Mouse (Mus musculus) cerebellum, adult 2 months (tissue): ENCODE measurements around the gene Crls1. TPM values are rescaled to one million over a fixed set of nuclear protein-coding genes. Genes with fewer than 3 reads are reported as not detected.

Experiments
- DNase-seq, 2 experiments: peaks; one replicate each; pipeline ENCODE4 v3.0.0; 2021
- H3K27ac ChIP-seq: fragments of 200-500 bp; 2 replicates; pipeline ENCODE4 v1.5.1; 2012; ENCODE audit warnings: low read length, control low read depth, inconsistent platforms; ENCODE audit not compliant: insufficient read depth
- H3K27me3 ChIP-seq: fragments of 200-500 bp; 2 replicates; pipeline ENCODE4 v1.6.1; 2012; ENCODE audit warnings: inconsistent platforms, mild to moderate bottlenecking, low read length, moderate library complexity; ENCODE audit not compliant: control insufficient read depth, insufficient read depth
- H3K4me1 ChIP-seq: fragments of 200-500 bp; 2 replicates; pipeline ENCODE4 v1.6.1; 2011; ENCODE audit warnings: low read length; ENCODE audit not compliant: control insufficient read depth, insufficient read depth
- H3K4me3 ChIP-seq: fragments of 200-500 bp; replicated peaks from 2 replicates; pipeline ENCODE3; 2011; ENCODE audit warnings: mild to moderate bottlenecking, low read depth, low read length, control low read depth; ENCODE audit not compliant: insufficient read depth
- CTCF ChIP-seq: fragments of 200-500 bp; IDR thresholded peaks from 2 replicates; pipeline ENCODE4 v1.5.1; 2011; ENCODE audit warnings: low read depth, mild to moderate bottlenecking, control low read depth, low read length, moderate library complexity, borderline replicate concordance; ENCODE audit not compliant: insufficient read depth
- POLR2A ChIP-seq: fragments of 200-500 bp; IDR thresholded peaks from 2 replicates; pipeline ENCODE4 v1.6.1; 2011; ENCODE audit warnings: low read length, control low read depth, borderline replicate concordance; ENCODE audit not compliant: insufficient read depth
- WGBS: fragments of 180-500 bp; shearing (Covaris S2); methylation state at CpG from one replicate; pipeline ENCODE4 v1.1.7; 2018; 5-methylcytosine and 5-hydroxymethylcytosine counted together
- polyA plus RNA-seq: library from polyadenylated mRNA; depleted of rRNA; stranded (reverse); fragments of >200 nt; gene quantifications from 2 replicates; pipeline ENCODE4 v1.2.3, GENCODE M21; 2012; rRNA removed

Gene Crls1
- 24.4 and 26.0 TPM in 2 replicates for polyA plus RNA-seq

- WGBS: under 1% methylated on average over 94 of the region's 96 CpGs
Measured at GRCm38 (mm10) chr2:132846407-132847358, at the start of gene Crls1. TSS of gene Crls1 (plus strand) at chr2:132846666.

GRCm38 (mm10) chr2:132802976-132803375 lies 43.5 kb upstream of the Crls1 start:
- Histone ChIP-seq H3K27ac (no peak overlapping the region), H3K4me1 (no peaks in the 10 kb centered on the region), H3K4me3 (no peak overlapping the region), H3K27me3 (no peaks in the 10 kb centered on the region)
- DNase-seq: no peak
- TF ChIP-seq CTCF: no peak
- TF ChIP-seq POLR2A: no peak
- 89% methylated on average over 2 of the region's 2 CpGs for WGBS

More at GRCm38 (mm10) chr2:132846407-132847358, at the start of gene Crls1:
- peak within 1 kb of the TSS; percentile 77 for H3K4me3 ChIP-seq
- H3K4me1 ChIP-seq: 0 out of 2 replicates have a peak, but pooled peaks cover 3% of the 10 kb centered on the region
- no peak within 1 kb of the TSS for H3K27ac ChIP-seq
- peak; percentile 97 to 100 for DNase-seq
- H3K27me3 ChIP-seq: no peaks in the 10 kb centered on the region
- TF ChIP-seq CTCF (peak; percentile 91), POLR2A (peak; percentile 66; the same call in 1 of the 2 replicates)

GRCm38 (mm10) chr2:132815608-132816314 lies 30.7 kb upstream of the Crls1 start, which contains the start of the genes Trmt6 and Mcm8:
TSS of gene Trmt6 (minus strand) at chr2:132816055.
TSS of gene Mcm8 (plus strand) at chr2:132816141.
- Histone ChIP-seq H3K4me3 (peak within 1 kb of the TSS; percentile 75), H3K27me3 (no peaks in the 10 kb centered on the region), H3K27ac (no peak within 1 kb of the TSS), H3K4me1 (peaks cover 6% of the 10 kb centered on the region; the same call in 1 of the 2 replicates)
- WGBS: under 1% methylated on average over 59 of the region's 59 CpGs
- TF ChIP-seq POLR2A (peak; percentile 58; the same call in 1 of the 2 replicates), CTCF (peak; percentile 32; the same call in 1 of the 2 replicates)
- DNase-seq: peak; percentile 90 to 94

GRCm38 (mm10) chr2:132841071-132841470 lies 5.4 kb upstream of the Crls1 start:
- 39% methylated on average over 4 of the region's 4 CpGs for WGBS
- H3K4me3 ChIP-seq: no peak overlapping the region
- H3K27me3 ChIP-seq: no peaks in the 10 kb centered on the region
- TF ChIP-seq POLR2A: no peak
- TF ChIP-seq CTCF: no peak
- 0 out of 2 replicates have a peak, but pooled peaks cover under 1% of the 10 kb centered on the region for H3K4me1 ChIP-seq
- no peak overlapping the region for H3K27ac ChIP-seq
- peak in 1 of 2 experiments; percentile 64 for DNase-seq

GRCm38 (mm10) chr2:132847581-132847980 lies 1.1 kb downstream of the Crls1 start:
- Histone ChIP-seq H3K4me3 (peak overlapping the region; percentile 77), H3K27me3 (no peaks in the 10 kb centered on the region), H3K4me1 (0 out of 2 replicates have a peak, but pooled peaks cover 5% of the 10 kb centered on the region), H3K27ac (no peak overlapping the region)
- DNase-seq: peak; percentile 11 to 15
- TF ChIP-seq POLR2A (no peak), CTCF (no peak)
- 26% methylated on average over 7 of the region's 7 CpGs for WGBS

- Histone ChIP-seq H3K4me1 (0 out of 2 replicates have a peak, but pooled peaks cover 5% of the 10 kb centered on the region), H3K4me3 (no peak overlapping the region), H3K27me3 (no peaks in the 10 kb centered on the region), H3K27ac (no peak overlapping the region)
- DNase-seq: no peak
- TF ChIP-seq CTCF (no peak), POLR2A (no peak)
- 92% methylated on average over 4 of the region's 4 CpGs for WGBS
Measured at GRCm38 (mm10) chr2:132848361-132848760, 1.9 kb downstream of the Crls1 start.

- peak in 1 of 2 experiments; percentile 30 for DNase-seq
- Histone ChIP-seq H3K27me3 (no peaks in the 10 kb centered on the region), H3K27ac (no peak overlapping the region), H3K4me1 (0 out of 2 replicates have a peak, but pooled peaks cover 5% of the 10 kb centered on the region), H3K4me3 (no peak overlapping the region)
- TF ChIP-seq POLR2A (no peak), CTCF (no peak)
- 27% methylated on average over 6 of the region's 6 CpGs for WGBS
Measured at GRCm38 (mm10) chr2:132849141-132849540, 2.7 kb downstream of the Crls1 start.
